Mouse (Mus musculus): ENCODE measurements around the gene Ppfia1. TPM values are rescaled to one million over a fixed set of nuclear protein-coding genes. Genes with fewer than 3 reads are reported as not detected.

Gene Ppfia1
- 39.2 and 42.1 TPM in 2 replicates for polyA plus RNA-seq (2015; fragmentation: Nextera tagmentation; extraction: Ambion mirVana)

DNA sequence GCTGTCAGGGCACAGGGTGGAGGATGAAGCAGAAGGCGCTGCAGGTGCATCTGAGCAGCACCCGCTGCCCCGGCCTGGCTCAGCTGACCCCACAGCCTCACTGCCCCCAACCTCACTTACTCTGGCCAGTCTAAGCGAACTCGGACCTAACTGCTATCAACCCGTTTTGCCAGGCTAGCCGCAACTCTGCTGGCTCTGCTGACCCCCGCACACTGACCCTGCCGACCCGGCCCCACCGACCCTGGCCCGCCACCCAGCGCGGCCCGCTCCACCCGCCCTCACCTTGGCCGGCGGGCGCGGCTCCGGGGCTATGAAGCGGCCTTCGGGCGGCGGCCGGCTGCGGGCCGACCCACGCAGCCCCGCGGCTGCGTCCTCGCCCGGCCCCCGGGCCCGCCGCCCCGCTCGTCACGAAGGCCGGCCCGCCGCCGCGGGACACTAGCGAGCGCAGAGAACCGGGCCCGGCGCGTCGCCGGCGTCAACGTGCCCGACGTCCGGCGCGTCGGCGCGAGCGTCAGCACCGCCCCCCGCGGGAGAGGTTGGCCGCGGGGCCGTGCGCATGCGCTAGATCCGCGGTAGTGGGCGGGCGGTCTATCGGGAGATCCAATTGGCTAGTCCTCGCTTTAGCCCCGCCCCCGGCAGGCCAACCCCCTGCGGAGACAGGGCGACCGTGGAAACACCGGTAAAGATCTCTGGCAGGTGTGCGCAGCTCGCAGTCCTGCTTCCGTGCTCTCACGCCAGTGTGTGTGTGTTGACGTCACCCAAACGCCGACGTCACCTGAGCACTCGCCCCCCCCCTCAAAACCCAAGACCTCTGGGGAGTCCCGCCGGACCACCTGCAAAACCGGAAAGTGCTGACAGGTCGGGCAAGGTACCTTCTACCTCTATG, at the start of gene Ppfia1:
Ppfia1 (minus strand) TSS at position 493 of the 886 bp plus-strand sequence.
- peak; percentile 97 for ATAC-seq (replicated peaks; ENCODE audit: low FRiP score)
- Histone ChIP-seq H3K4me2 (peak within 1 kb of the TSS; percentile 88), H3K9me3 (replicated peaks) (no peaks in the 10 kb centered on the region), H3K27me3 (0 out of 2 replicates have a peak, but pooled peaks cover 3% of the 10 kb centered on the region), H3K9ac (peak within 1 kb of the TSS; percentile 94), H3K36me3 (peaks cover 34% of the 10 kb centered on the region), H3K4me3 (replicated peaks) (peak within 1 kb of the TSS; percentile 99), H3K27ac (peak within 1 kb of the TSS; percentile 75), H3K4me1 (peaks cover 32% of the 10 kb centered on the region)
- WGBS, result under 1% methylated on average over 97 of the region's 97 CpGs

DNA sequence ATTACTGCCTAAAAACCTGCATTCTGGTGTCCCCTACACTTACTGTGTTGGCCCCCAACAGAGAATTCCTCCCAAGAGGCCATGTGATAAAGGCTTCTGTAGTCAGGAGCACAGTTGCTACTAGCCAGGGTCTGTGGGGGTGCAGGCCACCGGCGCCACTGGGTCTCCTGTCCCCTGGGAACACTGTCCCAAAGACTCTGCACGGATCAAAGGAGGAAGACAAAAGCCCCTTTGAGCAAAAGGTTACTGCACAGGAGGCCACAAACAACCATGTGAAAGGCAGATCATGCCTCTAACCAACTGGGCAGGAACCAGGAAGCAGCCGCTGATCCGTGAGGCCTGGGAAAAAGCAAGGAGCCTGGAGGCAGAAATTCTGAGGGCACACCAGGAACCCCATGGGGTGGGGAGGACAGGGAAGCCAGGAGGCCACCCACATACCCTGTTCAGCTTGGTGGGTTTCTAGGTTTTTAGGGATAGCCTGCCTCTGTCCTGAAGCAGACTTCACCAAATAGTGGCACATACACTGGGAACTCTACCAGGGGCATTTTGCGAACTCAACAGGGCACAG, 46.9 kb upstream of the Ppfia1 start:
- Histone ChIP-seq H3K4me1 (0 out of 2 replicates have a peak, but pooled peaks cover 12% of the 10 kb centered on the region), H3K4me2 (no peak overlapping the region), H3K27me3 (no peaks in the 10 kb centered on the region), H3K9ac (no peak overlapping the region), H3K4me3 (replicated peaks) (no peak overlapping the region), H3K9me3 (replicated peaks) (no peaks in the 10 kb centered on the region), H3K27ac (peak overlapping the region; percentile 75), H3K36me3 (peaks cover 18% of the 10 kb centered on the region)
- ATAC-seq (replicated peaks; ENCODE audit: low FRiP score), result peak; percentile 59
- WGBS, result 46% methylated on average over 6 of the region's 6 CpGs

GRCm38 (mm10) chr7:144589508-144589907, 36.0 kb upstream of the Ppfia1 start:
- H3K27ac ChIP-seq, result no peak overlapping the region
- H3K4me1 ChIP-seq, result no peaks in the 10 kb centered on the region
- no peak overlapping the region for H3K9ac ChIP-seq
- no peaks in the 10 kb centered on the region for H3K9me3 ChIP-seq (replicated peaks)
- no peak for ATAC-seq (replicated peaks; ENCODE audit: low FRiP score)
- no peak overlapping the region for H3K4me3 ChIP-seq (replicated peaks)
- peaks cover 39% of the 10 kb centered on the region for H3K36me3 ChIP-seq
- H3K27me3 ChIP-seq, result 0 out of 2 replicates have a peak, but pooled peaks cover 2% of the 10 kb centered on the region
- no peak overlapping the region for H3K4me2 ChIP-seq
- WGBS, result 83% methylated on average over 3 of the region's 3 CpGs

DNA sequence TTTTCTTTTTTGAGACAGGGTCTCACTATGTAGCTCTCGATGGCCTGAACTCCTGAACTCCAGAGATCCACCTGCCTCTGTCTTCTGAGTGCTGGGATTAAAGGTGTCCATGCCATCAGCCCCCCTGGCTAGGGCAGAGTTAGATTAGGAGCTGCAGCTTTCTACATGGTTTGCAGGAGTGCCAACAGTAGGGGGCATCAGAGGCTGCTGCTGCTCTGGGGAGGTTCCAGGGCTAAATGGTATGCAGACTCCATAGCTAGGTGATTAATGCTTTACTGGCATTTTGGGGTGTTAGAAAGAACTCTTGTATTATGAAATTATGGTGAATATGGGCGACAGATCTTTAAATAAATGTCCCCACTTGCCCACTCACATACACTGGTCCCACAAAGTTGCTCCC, 33.8 kb upstream of the Ppfia1 start:
- ATAC-seq (replicated peaks; ENCODE audit: low FRiP score), result no peak
- H3K9ac ChIP-seq, result no peak overlapping the region
- peaks cover 11% of the 10 kb centered on the region for H3K4me1 ChIP-seq
- no peak overlapping the region for H3K4me2 ChIP-seq
- WGBS, result 32% methylated on average over 2 of the region's 2 CpGs
- peaks cover 30% of the 10 kb centered on the region for H3K36me3 ChIP-seq
- H3K27me3 ChIP-seq, result 0 out of 2 replicates have a peak, but pooled peaks cover 4% of the 10 kb centered on the region
- no peak overlapping the region for H3K27ac ChIP-seq
- H3K9me3 ChIP-seq (replicated peaks), result no peaks in the 10 kb centered on the region
- no peak overlapping the region for H3K4me3 ChIP-seq (replicated peaks)

DNA sequence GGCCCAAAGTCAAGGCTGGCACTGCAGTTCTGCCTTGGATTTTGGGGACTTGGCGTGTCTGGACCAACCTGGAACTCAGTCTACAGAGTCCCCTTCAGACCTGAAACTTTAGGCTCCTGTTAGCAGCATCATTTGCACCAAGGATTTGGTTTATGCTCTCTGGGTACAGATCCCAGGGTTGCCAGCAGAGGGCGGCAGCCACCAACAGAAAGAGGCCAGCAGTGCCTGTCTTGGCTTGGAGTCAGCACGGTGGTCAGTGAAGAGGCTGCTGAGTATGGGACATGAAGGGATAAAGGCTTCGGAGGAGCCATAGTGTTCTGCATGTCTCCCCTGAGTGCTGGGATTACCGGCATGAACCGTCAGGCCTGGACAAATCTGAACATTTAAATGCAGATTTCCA, 32.1 kb upstream of the Ppfia1 start:
- no peak overlapping the region for H3K4me2 ChIP-seq
- H3K36me3 ChIP-seq, result peaks cover 14% of the 10 kb centered on the region; the same call in 1 of the 2 replicates
- no peak overlapping the region for H3K27ac ChIP-seq
- H3K4me3 ChIP-seq (replicated peaks), result no peak overlapping the region
- H3K9ac ChIP-seq, result no peak overlapping the region
- 16% methylated on average over 6 of the region's 6 CpGs for WGBS
- H3K27me3 ChIP-seq, result 0 out of 2 replicates have a peak, but pooled peaks cover 4% of the 10 kb centered on the region
- no peak for ATAC-seq (replicated peaks; ENCODE audit: low FRiP score)
- H3K9me3 ChIP-seq (replicated peaks), result no peaks in the 10 kb centered on the region
- peaks cover 20% of the 10 kb centered on the region for H3K4me1 ChIP-seq

DNA sequence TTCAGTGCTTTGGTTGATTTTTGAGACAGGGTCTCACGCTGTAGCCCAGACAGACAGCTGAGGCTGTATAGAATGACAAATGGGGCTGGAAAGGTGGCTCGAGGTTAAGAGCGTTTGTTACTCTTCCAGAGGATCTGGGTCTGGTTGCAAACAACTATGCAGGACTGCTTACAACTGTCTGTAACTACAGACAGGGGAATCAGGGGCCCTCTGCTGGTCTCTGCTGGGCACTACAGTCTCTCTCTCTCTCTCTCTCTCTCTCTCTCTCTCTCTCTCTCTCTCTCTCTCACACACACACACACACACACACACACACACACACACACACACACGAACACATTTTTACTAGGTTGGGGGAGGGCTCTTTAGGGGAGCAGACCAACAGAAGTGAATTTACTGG, 30.1 kb upstream of the Ppfia1 start:
- H3K9ac ChIP-seq, result no peak overlapping the region
- H3K4me3 ChIP-seq (replicated peaks), result no peak overlapping the region
- WGBS, result 3% methylated on average over 4 of the region's 4 CpGs
- peaks cover 21% of the 10 kb centered on the region for H3K4me1 ChIP-seq
- H3K9me3 ChIP-seq (replicated peaks), result no peaks in the 10 kb centered on the region
- H3K4me2 ChIP-seq, result peak overlapping the region; percentile 74; the same call in 1 of the 2 replicates
- 0 out of 2 replicates have a peak, but pooled peaks cover 4% of the 10 kb centered on the region for H3K27me3 ChIP-seq
- ATAC-seq (replicated peaks; ENCODE audit: low FRiP score), result no peak
- no peak overlapping the region for H3K27ac ChIP-seq
- H3K36me3 ChIP-seq, result peaks cover 23% of the 10 kb centered on the region

- peaks cover 21% of the 10 kb centered on the region for H3K4me1 ChIP-seq
- H3K4me3 ChIP-seq (replicated peaks), result peak within 1 kb of the TSS; percentile 63
- peak; percentile 87 for ATAC-seq (replicated peaks; ENCODE audit: low FRiP score)
- WGBS, result under 1% methylated on average over 34 of the region's 34 CpGs
- H3K4me2 ChIP-seq, result peak within 1 kb of the TSS; percentile 74
- peak within 1 kb of the TSS; percentile 97 for H3K27ac ChIP-seq
- 0 out of 2 replicates have a peak, but pooled peaks cover 4% of the 10 kb centered on the region for H3K27me3 ChIP-seq
- peak within 1 kb of the TSS; percentile 70 for H3K9ac ChIP-seq
- no peaks in the 10 kb centered on the region for H3K9me3 ChIP-seq (replicated peaks)
- peaks cover 26% of the 10 kb centered on the region for H3K36me3 ChIP-seq
These were observed 28.9 kb upstream of the Ppfia1 start, which contains the start of gene Fadd for GRCm38 (mm10) chr7:144582284-144582980. Fadd (minus strand) TSS chr7:144582463.

DNA sequence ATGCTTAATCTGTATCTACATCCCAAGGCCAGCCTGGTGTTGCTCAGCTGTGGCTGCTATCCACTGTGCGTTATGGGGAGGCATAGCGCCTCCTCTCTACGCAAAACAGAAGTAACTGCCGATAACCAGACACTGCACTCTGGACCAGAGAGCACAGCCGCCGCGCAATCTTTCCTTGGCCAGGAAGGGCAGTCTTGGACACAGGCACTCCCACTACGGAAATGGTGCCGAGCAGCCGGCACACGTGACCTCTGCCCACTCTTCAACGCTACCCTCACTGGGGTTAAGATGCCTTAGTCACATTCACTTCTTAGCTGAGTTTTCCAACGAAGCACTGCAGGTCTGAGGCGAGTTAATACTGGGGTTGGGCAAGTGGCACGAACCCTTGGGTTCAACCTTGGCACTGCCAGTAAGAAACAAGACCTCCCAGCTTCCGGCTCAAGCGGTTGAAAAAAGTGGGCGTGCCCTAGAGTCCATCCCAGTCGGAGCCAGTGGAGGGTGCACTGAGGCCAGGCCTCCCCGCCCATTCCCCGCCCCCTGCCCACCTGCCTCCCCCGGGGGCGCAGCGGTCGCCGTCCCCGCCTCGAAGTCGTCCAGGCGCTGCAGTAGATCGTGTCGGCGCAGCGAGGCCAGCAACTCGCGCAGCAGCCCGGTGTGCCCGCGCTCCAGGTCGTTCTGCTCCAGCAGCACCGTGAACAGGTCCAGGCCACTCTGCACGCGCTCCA, 28.2 kb upstream of the Ppfia1 start:
- peak; percentile 93 for ATAC-seq (replicated peaks; ENCODE audit: low FRiP score)
- H3K9ac ChIP-seq, result peak overlapping the region; percentile 70
- peak overlapping the region; percentile 63 for H3K4me3 ChIP-seq (replicated peaks)
- H3K27me3 ChIP-seq, result 0 out of 2 replicates have a peak, but pooled peaks cover 4% of the 10 kb centered on the region
- peak overlapping the region; percentile 74 for H3K4me2 ChIP-seq
- H3K9me3 ChIP-seq (replicated peaks), result no peaks in the 10 kb centered on the region
- peaks cover 26% of the 10 kb centered on the region for H3K36me3 ChIP-seq
- peak overlapping the region; percentile 97 for H3K27ac ChIP-seq
- H3K4me1 ChIP-seq, result peaks cover 21% of the 10 kb centered on the region
- WGBS, result under 1% methylated on average over 43 of the region's 43 CpGs

DNA sequence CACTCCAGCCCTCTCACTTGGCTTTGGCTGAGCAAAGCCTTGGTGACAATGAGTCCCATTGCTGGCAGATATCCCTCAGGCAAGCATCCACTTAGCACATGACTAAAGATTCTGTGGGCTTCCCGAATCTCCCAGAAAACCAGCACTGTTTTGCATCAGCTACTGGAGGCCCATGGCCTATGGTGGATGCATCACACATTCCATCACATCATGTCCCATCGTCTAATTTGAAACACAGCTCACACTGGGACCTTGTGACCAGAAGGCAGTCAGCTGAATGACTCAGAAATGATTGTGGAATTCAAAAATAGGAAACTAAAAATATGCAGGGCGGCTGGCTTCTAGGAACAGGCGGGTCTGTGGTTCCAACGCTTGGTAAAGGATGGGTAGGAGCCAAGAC, 24.3 kb upstream of the Ppfia1 start:
- no peak overlapping the region for H3K4me3 ChIP-seq (replicated peaks)
- H3K27me3 ChIP-seq, result no peaks in the 10 kb centered on the region
- H3K9me3 ChIP-seq (replicated peaks), result no peaks in the 10 kb centered on the region
- ATAC-seq (replicated peaks; ENCODE audit: low FRiP score), result no peak
- peaks cover 14% of the 10 kb centered on the region for H3K4me1 ChIP-seq
- H3K27ac ChIP-seq, result no peak overlapping the region
- H3K9ac ChIP-seq, result no peak overlapping the region
- peaks cover 26% of the 10 kb centered on the region for H3K36me3 ChIP-seq
- no peak overlapping the region for H3K4me2 ChIP-seq
- 88% methylated on average over 5 of the region's 5 CpGs for WGBS

GRCm38 (mm10) chr7:144572234-144572633, 18.7 kb upstream of the Ppfia1 start:
- no peak overlapping the region for H3K4me2 ChIP-seq
- ATAC-seq (replicated peaks; ENCODE audit: low FRiP score), result 0 out of 2 replicates have a peak, but pooled peaks have one; percentile 67
- no peaks in the 10 kb centered on the region for H3K4me1 ChIP-seq
- WGBS, result 68% methylated on average over 5 of the region's 5 CpGs
- no peaks in the 10 kb centered on the region for H3K36me3 ChIP-seq
- H3K4me3 ChIP-seq (replicated peaks), result no peak overlapping the region
- peak overlapping the region; percentile 54; the same call in 1 of the 2 replicates for H3K27ac ChIP-seq
- H3K9me3 ChIP-seq (replicated peaks), result no peaks in the 10 kb centered on the region
- H3K9ac ChIP-seq, result no peak overlapping the region
- no peaks in the 10 kb centered on the region for H3K27me3 ChIP-seq

GRCm38 (mm10) chr7:144571598-144571997, 18.1 kb upstream of the Ppfia1 start:
- H3K36me3 ChIP-seq, result no peaks in the 10 kb centered on the region
- H3K9me3 ChIP-seq (replicated peaks), result no peaks in the 10 kb centered on the region
- ATAC-seq (replicated peaks; ENCODE audit: low FRiP score), result peak; percentile 52; the same call in 1 of the 2 replicates
- H3K9ac ChIP-seq, result no peak overlapping the region
- H3K4me2 ChIP-seq, result no peak overlapping the region
- H3K4me3 ChIP-seq (replicated peaks), result no peak overlapping the region
- no peaks in the 10 kb centered on the region for H3K4me1 ChIP-seq
- no peaks in the 10 kb centered on the region for H3K27me3 ChIP-seq
- H3K27ac ChIP-seq, result peak overlapping the region; percentile 54; the same call in 1 of the 2 replicates
